Mouse (Mus musculus) heart, embryonic 11.5 days (tissue): ENCODE data around the gene 4932438H23Rik. TPM values are rescaled to one million over a fixed set of nuclear protein-coding genes. Genes with fewer than 3 reads are reported as not detected.

Experiments used
- ATAC-seq: fragments of 200-750 bp; cut with Nextera tagmentation; replicated peaks from 2 replicates; pipeline ENCODE4 v1.8.0; 2017; ENCODE audit warnings: moderate library complexity; ENCODE audit not compliant: insufficient number of reproducible peaks, low FRiP score, low TSS enrichment
- H3K27ac ChIP-seq: fragments of 300-500 bp; sonication (generic); 2 replicates; pipeline ENCODE4 v1.5.1; 2014; ENCODE audit warnings: mild to moderate bottlenecking, low read depth, low read length
- H3K27me3 ChIP-seq: fragments of 300-500 bp; sonication (generic); 2 replicates; pipeline ENCODE4 v1.6.1; 2014; ENCODE audit warnings: mild to moderate bottlenecking, low read length, mixed read lengths; ENCODE audit not compliant: control insufficient read depth, insufficient read depth
- H3K36me3 ChIP-seq: fragments of 300-500 bp; sonication (generic); 2 replicates; pipeline ENCODE4 v1.6.1; 2014; ENCODE audit warnings: mild to moderate bottlenecking, low read length, moderate library complexity, mixed read lengths; ENCODE audit not compliant: control insufficient read depth, insufficient read depth
- H3K4me1 ChIP-seq: fragments of 300-500 bp; sonication (generic); 2 replicates; pipeline ENCODE4 v1.6.1; 2014; ENCODE audit warnings: low read length; ENCODE audit not compliant: control insufficient read depth, insufficient read depth
- H3K4me2 ChIP-seq: fragments of 300-500 bp; sonication (generic); 2 replicates; pipeline ENCODE4 v1.6.1; 2014; ENCODE audit warnings: mild to moderate bottlenecking, moderate library complexity
- H3K4me3 ChIP-seq: fragments of 300-500 bp; sonication (generic); 2 replicates; pipeline ENCODE4 v1.5.1; 2014; ENCODE audit warnings: low read depth, low read length
- H3K9ac ChIP-seq: fragments of 300-500 bp; sonication (generic); 2 replicates; pipeline ENCODE4 v1.6.1; 2014; ENCODE audit warnings: mild to moderate bottlenecking, low read depth, low read length, moderate library complexity
- H3K9me3 ChIP-seq: fragments of 300-500 bp; sonication (generic); replicated peaks from 2 replicates; pipeline ENCODE4 v1.6.1; 2016; ENCODE audit warnings: low read length; ENCODE audit not compliant: control insufficient read depth
- WGBS: fragments of 180-500 bp; shearing (Covaris S2); extraction: QIAGEN DNeasy Blood & Tissue Kit; methylation state at CpG from one replicate; pipeline ENCODE4 v1.1.7; 2014; ENCODE audit not compliant: insufficient replicate concordance; 5-methylcytosine and 5-hydroxymethylcytosine counted together
- polyA plus RNA-seq: library from polyadenylated mRNA; unstranded; fragments of >200 nt; fragmentation: Nextera tagmentation; extraction: Ambion mirVana; gene quantifications from 2 replicates; pipeline ENCODE4 v1.2.1, GENCODE M21; 2014

The 4932438H23Rik gene
- polyA plus RNA-seq, 1 experiment from 2014 or later: 0.13 TPM

DNA sequence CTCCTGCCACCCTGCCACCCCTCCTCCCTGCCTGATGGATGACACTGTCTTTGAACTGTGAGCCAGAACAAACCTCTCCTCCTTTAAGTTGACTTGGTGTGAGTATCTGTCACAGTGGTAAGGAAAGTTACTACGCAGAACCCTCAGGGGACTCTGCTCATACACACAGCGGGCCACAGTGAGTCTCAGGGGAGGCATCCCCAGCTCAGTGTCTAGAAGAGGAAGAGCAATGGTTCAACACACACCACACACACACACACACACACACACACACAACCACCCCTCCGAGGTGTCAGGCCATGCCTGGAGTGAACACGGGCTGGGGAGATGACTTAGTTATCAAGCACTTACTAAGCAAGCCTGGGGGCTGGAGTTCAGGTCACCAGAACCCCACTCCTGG, 33.5 kb upstream of the 4932438H23Rik start:
- Histone ChIP-seq H3K9ac (no peak overlapping the region), H3K27me3 (peaks cover 3% of the 10 kb centered on the region; the same call in 1 of the 2 replicates), H3K9me3 (no peaks in the 10 kb centered on the region), H3K27ac (no peak overlapping the region), H3K4me3 (no peak overlapping the region), H3K36me3 (no peaks in the 10 kb centered on the region), H3K4me2 (no peak overlapping the region), H3K4me1 (no peaks in the 10 kb centered on the region)
- ATAC-seq: no peak
- WGBS: 82% methylated on average over 4 of the region's 4 CpGs

DNA sequence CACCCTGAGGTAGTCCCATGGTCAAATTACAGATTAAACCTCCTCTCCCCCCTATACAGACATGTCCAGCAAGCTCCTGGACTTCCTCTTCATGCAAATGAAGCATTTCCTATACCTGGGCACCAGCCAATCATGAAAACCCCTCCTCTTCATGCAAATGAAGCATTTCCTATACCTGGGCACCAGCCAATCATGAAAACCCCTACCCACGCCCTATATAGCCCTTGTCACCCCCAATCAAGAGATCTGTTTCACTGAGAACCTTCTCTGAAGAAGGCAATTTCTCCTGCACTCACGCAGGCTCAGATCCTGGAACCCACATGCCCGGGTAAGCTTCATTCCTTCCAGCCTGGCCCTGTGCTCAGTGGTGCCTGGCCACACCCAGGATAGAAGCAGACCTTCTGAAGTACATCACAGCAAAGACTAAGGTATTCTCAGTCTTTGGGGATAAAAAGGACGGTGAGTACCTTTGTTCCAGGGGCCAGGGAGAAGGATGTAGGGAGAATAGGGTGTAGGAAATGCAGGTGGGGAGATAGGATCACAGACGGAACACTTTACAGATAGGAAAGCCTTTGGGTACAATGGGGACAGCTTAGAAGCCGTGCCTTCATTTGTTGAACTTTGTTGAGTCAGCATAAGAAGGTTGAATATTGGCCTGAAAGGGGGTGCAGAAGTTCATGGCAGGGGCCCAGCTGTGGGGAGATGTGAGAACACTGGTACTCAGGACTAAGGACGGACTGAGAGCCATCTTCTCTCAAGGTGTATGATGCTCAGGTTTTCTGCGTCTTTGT, 32.0 kb upstream of the 4932438H23Rik start:
- Histone ChIP-seq H3K36me3 (no peaks in the 10 kb centered on the region), H3K9me3 (no peaks in the 10 kb centered on the region), H3K27ac (no peak overlapping the region), H3K4me1 (no peaks in the 10 kb centered on the region), H3K9ac (no peak overlapping the region), H3K4me2 (no peak overlapping the region), H3K4me3 (no peak overlapping the region), H3K27me3 (peaks cover 3% of the 10 kb centered on the region; the same call in 1 of the 2 replicates)
- no peak for ATAC-seq
- 75% methylated on average over 8 of the region's 8 CpGs for WGBS

DNA sequence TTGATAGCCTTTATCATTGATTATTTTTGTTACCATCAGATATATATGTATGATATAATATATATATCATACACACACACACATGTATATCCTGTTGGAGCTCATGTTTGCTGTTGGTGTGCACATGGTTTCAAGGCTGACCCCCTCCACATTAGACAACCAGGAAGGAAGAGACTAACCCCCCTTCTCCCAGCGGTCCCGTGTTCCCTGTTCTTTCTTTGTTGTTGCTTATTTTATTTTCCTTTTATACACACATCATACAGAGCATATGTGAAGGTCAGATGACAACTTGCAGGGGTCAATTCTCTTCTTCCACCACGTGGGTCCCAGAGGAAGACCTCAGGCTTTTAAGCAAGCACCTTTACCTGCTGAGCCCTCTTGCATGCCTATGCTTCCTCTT, 29.3 kb upstream of the 4932438H23Rik start:
- Histone ChIP-seq H3K36me3 (no peaks in the 10 kb centered on the region), H3K9ac (no peak overlapping the region), H3K4me3 (no peak overlapping the region), H3K4me1 (no peaks in the 10 kb centered on the region), H3K4me2 (no peak overlapping the region), H3K9me3 (no peaks in the 10 kb centered on the region), H3K27ac (no peak overlapping the region), H3K27me3 (peaks cover 3% of the 10 kb centered on the region; the same call in 1 of the 2 replicates)
- 74% methylated on average over 3 of the region's 3 CpGs for WGBS
- ATAC-seq: no peak

DNA sequence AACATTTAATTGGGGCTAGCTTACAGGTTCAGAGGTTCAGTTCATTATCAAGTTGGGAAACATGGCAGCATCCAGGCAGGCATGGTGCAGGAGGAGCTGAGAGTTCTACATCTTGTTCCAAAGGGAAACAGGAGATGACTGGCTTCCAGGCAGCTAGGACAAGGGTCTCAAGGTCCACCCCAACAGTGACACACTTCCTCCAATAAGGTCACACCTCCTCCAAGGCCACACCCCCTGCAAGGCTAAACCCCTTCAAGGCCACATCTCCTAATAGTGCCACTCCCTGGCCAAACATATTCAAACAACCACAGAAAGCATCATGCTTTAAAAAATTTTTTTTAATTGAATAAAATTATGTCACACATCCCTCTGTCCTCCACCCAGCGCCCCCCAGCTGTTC, 28.9 kb upstream of the 4932438H23Rik start:
- Histone ChIP-seq H3K4me2 (no peak overlapping the region), H3K27me3 (peaks cover 3% of the 10 kb centered on the region; the same call in 1 of the 2 replicates), H3K27ac (no peak overlapping the region), H3K36me3 (no peaks in the 10 kb centered on the region), H3K4me1 (no peaks in the 10 kb centered on the region), H3K4me3 (no peak overlapping the region), H3K9me3 (no peaks in the 10 kb centered on the region), H3K9ac (no peak overlapping the region)
- ATAC-seq: no peak
- 68% methylated on average over 1 of the region's 1 CpGs for WGBS

DNA sequence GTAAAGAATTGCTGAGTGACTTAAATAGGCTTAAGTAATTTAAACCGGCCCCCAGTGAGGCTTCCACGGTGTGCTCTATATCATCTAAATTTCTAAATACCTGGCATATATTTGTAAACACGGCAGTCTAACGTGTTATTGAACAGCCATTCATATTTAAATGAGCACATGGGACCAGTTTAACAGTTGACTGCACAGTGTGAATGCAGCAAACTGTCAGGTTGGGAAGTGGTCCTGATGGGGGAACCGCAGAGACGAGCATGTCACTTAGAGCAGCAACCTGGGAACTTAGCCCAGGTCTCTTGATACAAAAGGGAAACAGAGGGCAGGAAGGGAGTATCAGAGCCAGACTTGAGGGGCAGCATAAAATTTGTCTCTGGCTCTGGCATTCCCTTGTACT, 25.0 kb upstream of the 4932438H23Rik start:
- ATAC-seq: no peak
- H3K9ac ChIP-seq: no peak overlapping the region
- no peaks in the 10 kb centered on the region for H3K36me3 ChIP-seq
- no peak overlapping the region for H3K4me2 ChIP-seq
- no peak overlapping the region for H3K27ac ChIP-seq
- no peaks in the 10 kb centered on the region; the same call in 1 of the 2 replicates for H3K27me3 ChIP-seq
- no peaks in the 10 kb centered on the region for H3K4me1 ChIP-seq
- no peak overlapping the region for H3K4me3 ChIP-seq
- 69% methylated on average over 6 of the region's 6 CpGs for WGBS
- H3K9me3 ChIP-seq: no peaks in the 10 kb centered on the region

DNA sequence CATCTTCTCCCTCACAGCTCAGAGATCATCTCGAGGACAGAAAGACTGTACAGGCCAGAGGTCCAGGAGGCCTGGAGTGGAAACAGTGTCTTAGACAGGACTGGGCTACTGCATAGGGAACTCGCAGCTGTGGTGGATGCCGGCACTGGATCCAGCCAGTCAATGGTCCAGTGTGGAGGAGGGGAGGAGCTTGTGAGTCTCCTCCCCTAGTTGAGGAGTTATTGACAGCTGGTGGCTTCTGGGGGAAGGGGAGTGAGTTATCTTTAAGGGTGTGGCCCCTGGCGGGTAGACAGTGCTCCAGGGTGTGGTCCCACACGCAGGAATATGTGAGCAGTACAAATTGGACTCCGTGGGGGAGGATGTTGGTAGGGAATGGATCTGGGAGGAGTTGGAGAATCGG, 21.8 kb upstream of the 4932438H23Rik start:
- no peak overlapping the region for H3K9ac ChIP-seq
- H3K4me3 ChIP-seq: no peak overlapping the region
- no peaks in the 10 kb centered on the region; the same call in 1 of the 2 replicates for H3K27me3 ChIP-seq
- ATAC-seq: 0 out of 2 replicates have a peak, but pooled peaks have one; percentile 49
- no peak overlapping the region for H3K4me2 ChIP-seq
- H3K4me1 ChIP-seq: no peaks in the 10 kb centered on the region
- no peaks in the 10 kb centered on the region for H3K36me3 ChIP-seq
- WGBS: 53% methylated on average over 7 of the region's 7 CpGs
- H3K27ac ChIP-seq: no peak overlapping the region
- no peaks in the 10 kb centered on the region for H3K9me3 ChIP-seq

GRCm38 (mm10) chr16:91116006-91116405, 21.1 kb upstream of the 4932438H23Rik start:
- WGBS: 84% methylated on average over 4 of the region's 4 CpGs
- H3K36me3 ChIP-seq: no peaks in the 10 kb centered on the region
- peaks cover 2% of the 10 kb centered on the region; the same call in 1 of the 2 replicates for H3K27me3 ChIP-seq
- H3K9ac ChIP-seq: no peak overlapping the region
- H3K27ac ChIP-seq: no peak overlapping the region
- H3K9me3 ChIP-seq: no peaks in the 10 kb centered on the region
- no peak overlapping the region for H3K4me3 ChIP-seq
- H3K4me2 ChIP-seq: no peak overlapping the region
- no peaks in the 10 kb centered on the region for H3K4me1 ChIP-seq
- ATAC-seq: no peak

GRCm38 (mm10) chr16:91110999-91111535, 16.1 kb upstream of the 4932438H23Rik start:
- H3K4me1 ChIP-seq: no peaks in the 10 kb centered on the region
- 0 out of 2 replicates have a peak, but pooled peaks cover 2% of the 10 kb centered on the region for H3K9me3 ChIP-seq
- ATAC-seq: no peak
- 57% methylated on average over 11 of the region's 11 CpGs for WGBS
- no peaks in the 10 kb centered on the region for H3K36me3 ChIP-seq
- peaks cover 3% of the 10 kb centered on the region; the same call in 1 of the 2 replicates for H3K27me3 ChIP-seq
- H3K27ac ChIP-seq: no peak overlapping the region
- no peak overlapping the region for H3K9ac ChIP-seq
- no peak overlapping the region for H3K4me2 ChIP-seq
- no peak overlapping the region for H3K4me3 ChIP-seq
